Mouse (Mus musculus): ENCODE results near the gene Zfp558. TPM values are rescaled to one million over a fixed set of nuclear protein-coding genes. Genes with fewer than 3 reads are reported as not detected.

The Zfp558 gene
- polyA plus RNA-seq, 1 experiment from 2014 or later, result 3.4 TPM

Small RNA genes within 50 kb of the gene (microRNA-seq; reads per million reads assigned to microRNA genes)
- gene Gm22854, result not detected

Other genes starting within 250 kb of the Zfp558 start
- gene Chordc1, start 186.1 kb downstream of the Zfp558 start, polyA plus RNA-seq (2015; fragmentation: Nextera tagmentation; extraction: Ambion mirVana), result 82.4 and 84.9 TPM in 2 replicates
- 3.6 and 4.6 TPM in 2 replicates for gene Naalad2, start 75.3 kb downstream of the Zfp558 start, polyA plus RNA-seq (2015; fragmentation: Nextera tagmentation; extraction: Ambion mirVana)
- not detected in 2 replicates for gene Ubtfl1, start 73.8 kb downstream of the Zfp558 start, polyA plus RNA-seq (2015; fragmentation: Nextera tagmentation; extraction: Ambion mirVana)
- gene Mbd3l2, start 47.6 kb downstream of the Zfp558 start, polyA plus RNA-seq (2015; fragmentation: Nextera tagmentation; extraction: Ambion mirVana), result not detected in 2 replicates
- not detected in 2 replicates for gene Mbd3l1, start 91 bp upstream of the Zfp558 start, polyA plus RNA-seq (2015; fragmentation: Nextera tagmentation; extraction: Ambion mirVana)
- gene Muc16, start 196.3 kb upstream of the Zfp558 start, polyA plus RNA-seq (2015; fragmentation: Nextera tagmentation; extraction: Ambion mirVana), result 2.1 and 2.6 TPM in 2 replicates

Measured in intestine, embryonic 16.5 days (tissue).